Mouse (Mus musculus): ENCODE measurements at regions not wholly inside any gene's neighbourhood (a gene's known extent, or its start where the extent isn't known, plus 50 kb on each side); places are given as distances from the start of the nearest gene placed in this dataset.

DNA sequence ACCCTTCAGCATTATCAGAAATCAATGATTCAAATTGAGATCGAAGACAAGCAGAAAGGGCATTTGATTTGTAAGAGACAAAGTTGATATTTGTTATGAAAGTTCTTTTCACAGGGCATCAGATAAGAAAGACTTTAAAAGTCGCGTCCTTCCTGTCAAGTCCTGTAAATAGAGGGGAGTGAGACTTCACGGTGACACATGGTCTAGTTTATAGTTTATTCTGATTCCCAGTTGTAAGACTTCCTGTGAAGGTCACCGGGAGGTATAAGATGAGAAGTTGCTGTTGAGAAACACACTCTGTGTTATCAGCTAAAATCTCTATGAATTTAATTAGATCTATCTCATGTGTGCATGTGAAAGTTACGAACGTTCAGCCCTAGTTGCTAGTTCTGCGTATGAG is 103.8 kb upstream of the Nrip1 start:
- no peak for TF ChIP-seq CTCF (IDR thresholded peaks at IDR 0.05; ENCODE audit: extremely low read depth, insufficient read depth, insufficient read length, insufficient replicate concordance)
- TF ChIP-seq POLR2A (IDR thresholded peaks at IDR 0.05; ENCODE audit: low read depth, low read length), result no peak
